Mouse (Mus musculus) layer of hippocampus, adult 18-20 months (tissue): ENCODE results near the gene Grin2b. TPM values are rescaled to one million over a fixed set of nuclear protein-coding genes. Genes with fewer than 3 reads are reported as not detected.
"Not testable (repeated sequence)": the region's sequence is repeated elsewhere in the genome, so short reads cannot be mapped to it uniquely, and the experiment has no call there.

Experiments
- DNase-seq, 2 experiments: peaks; one replicate each; pipeline ENCODE4 v3.0.0; 2022; ENCODE audit warnings: low spot score in 2 of 2
- total RNA-seq, 2 experiments: library from RNA; stranded (reverse); gene quantifications; 2 replicates each; pipeline ENCODE4 v1.2.3; 2021

Grin2b gene
- total RNA-seq, 2 experiments from 2014 or later, result 292 to 326 TPM

- DNase-seq, result no peak
Observed at GRCm38 (mm10) chr6:135805436-135805835, 367.9 kb downstream of the Grin2b start.

DNA sequence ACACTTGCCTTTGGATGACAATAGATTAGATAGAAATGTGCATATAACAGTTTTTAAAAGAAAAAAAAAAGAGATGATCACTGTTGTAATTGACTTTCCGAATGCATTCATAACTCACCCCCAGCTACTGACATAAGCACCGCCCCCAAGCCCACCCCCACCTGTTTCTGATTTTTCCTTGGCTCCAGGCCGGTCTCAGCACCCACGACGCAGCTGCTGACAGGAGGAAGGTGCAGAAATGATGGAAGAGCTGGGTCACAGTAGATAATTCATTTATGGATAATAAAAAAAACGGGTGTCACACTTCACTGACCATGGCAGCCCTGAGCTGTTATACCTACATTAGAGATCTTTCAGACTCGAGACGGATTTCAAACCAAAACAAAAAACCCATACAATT is 373.4 kb downstream of the Grin2b start:
- DNase-seq, result peak in 1 of 2 experiments; percentile 62

DNA sequence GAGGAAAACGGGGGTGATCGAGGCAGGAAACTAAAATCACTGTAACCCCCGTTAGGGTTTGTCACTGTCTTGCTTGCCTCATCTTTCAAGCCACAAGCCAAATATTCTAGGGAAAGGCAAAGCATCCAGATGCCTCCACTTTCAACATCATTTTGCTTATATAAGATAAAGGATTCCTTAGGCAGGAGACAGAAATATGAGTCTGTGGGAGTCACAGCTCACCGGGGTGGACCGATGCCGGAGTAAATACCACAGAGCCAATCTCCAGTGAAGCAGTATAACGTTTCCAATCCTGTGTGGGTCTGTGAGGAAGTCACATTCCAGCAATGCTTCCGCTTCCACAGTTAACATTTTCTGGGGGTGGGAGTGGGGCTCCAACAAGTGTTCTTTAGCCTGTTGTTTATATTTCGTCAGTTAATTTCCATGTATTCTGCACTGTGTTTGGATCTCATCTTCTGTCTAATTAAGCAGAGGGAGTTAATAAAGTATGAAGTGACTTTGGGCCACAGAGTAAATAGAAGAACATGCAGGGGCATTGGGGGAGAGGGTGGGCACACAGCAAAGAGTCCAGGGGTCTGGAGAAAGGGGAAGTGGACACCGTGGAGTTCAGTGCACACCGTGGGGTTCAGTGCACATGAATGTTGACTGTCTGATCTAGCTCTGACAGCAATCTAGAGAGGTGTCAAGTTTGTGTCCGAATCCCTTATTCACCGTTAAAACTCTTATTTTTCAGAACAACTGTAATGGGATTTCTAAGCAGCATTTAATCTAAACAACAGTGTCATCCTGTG is 374.9 kb downstream of the Grin2b start:
- no peak for DNase-seq

- no peak for DNase-seq
Observed at GRCm38 (mm10) chr6:135797371-135798033, 375.8 kb downstream of the Grin2b start.

GRCm38 (mm10) chr6:135796911-135797310 is 376.4 kb downstream of the Grin2b start:
- DNase-seq, result no peak

DNA sequence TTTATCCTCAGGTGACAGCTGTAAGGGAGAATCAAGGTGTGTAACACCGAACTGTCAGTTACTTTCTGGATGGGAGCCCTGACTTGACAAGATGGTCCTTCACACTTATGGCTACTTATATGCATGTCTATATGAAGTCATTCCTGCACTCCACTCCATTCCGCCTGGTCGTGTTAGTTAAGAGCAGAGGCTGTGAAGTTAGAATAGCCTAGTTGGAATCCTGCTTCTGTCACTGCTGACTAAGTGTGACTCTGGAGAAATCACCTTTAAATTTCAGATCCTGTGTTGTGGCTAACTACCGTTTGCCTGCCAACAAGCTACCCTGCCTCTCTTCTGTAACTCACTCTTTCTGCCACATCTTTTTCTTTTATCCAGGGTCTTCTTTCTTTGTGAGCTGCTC is 381.9 kb downstream of the Grin2b start:
- DNase-seq, result no peak

GRCm38 (mm10) chr6:135789603-135790170 is 383.6 kb downstream of the Grin2b start:
- DNase-seq, result no peak

DNA sequence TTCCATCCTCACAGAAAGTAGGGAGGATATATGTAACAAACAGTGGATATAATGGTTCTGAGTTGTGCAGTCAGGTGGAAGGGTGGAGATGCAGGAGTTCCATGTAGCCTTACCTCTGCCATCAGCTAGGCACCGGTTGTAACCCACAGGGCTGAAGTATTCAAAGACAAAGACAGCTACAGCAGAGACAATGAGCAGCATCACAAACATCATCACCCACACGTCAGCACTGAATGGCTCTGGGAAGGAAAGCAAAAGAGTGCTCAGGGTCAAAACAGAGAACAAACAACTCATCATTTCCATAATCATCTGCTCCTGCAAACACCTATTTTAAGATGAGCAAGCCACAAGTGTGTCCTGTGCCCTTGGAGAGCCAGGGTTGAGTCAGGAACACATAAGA is 398.6 kb downstream of the Grin2b start:
- DNase-seq, result no peak

DNA sequence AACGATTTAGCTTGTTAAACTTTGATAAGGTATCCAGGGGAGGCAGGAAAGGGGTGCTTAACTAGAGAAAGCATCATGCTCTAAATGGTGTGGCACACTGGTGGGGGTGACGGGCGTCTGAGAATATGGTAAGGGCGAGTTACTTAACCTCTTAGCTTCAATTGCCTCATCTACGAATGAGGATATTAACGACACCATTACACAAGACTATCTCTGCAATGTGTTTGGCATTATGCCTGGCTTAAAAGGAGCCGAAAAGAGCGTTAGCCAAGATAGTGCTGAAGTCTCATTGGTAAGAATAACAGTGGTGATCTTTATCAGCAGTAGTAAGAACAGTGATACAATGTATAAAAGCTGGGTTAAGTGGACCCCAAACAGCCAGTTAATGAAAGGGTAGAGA is 405.7 kb downstream of the Grin2b start:
- peak in 1 of 2 experiments; percentile 53 for DNase-seq

GRCm38 (mm10) chr6:135758735-135759134 is 414.6 kb downstream of the Grin2b start:
- DNase-seq, result no peak

- no peak for DNase-seq
Observed at GRCm38 (mm10) chr6:135756075-135756474, 417.2 kb downstream of the Grin2b start.

DNA sequence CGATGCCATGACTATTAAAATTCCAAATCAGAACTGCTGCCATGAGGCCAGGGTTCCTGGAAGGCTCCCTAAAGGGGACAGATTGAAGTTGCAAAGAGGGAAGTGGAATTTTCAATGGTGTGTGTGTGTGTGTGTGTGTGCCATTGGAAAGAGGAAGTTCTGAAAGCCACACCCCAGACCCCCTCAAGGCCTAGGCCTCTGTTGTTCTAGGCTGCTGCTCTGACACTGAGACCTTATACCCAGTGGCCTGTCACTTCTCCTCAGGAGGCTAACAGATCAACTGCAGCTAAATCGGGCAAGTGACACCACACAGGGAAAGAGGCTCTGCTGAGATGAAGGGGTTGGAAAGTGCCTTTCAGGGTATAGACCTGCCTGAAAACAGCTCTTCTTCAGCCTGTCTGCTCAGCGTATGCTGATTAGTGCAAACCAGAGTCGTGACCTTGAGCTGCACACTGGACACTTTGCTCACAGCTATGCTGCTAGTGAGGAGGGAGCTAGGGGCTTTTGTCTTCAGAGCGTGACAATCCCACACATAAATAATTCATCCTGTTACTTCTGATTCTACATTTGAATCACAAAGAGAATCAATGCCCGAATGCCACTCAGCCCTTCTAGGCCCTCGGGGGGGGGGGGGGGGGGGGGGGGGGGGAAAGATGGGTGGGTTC is 424.8 kb downstream of the Grin2b start:
- no peak for DNase-seq

DNA sequence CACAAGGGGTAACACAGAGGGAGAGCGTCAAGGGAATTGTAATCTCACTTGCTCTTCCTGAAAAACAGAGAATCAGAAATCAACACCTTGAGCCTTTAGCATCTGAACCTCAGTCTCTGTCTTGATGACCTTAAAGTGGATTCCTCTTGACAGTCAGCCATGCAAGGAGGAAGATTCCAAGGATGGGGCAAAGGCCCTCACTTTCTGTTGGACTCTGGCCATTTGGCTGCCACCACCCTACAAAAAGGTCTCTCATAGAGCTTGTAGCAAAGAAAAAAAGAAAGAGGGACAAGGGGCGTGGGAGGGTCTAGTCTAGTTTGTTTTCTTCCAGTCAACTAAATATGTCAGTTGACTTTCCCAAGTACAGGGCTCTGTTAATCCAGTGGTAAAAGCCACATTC is 427.7 kb downstream of the Grin2b start:
- no peak for DNase-seq

- DNase-seq, result no peak
Observed at GRCm38 (mm10) chr6:135734227-135734732, 439.0 kb downstream of the Grin2b start.

DNA sequence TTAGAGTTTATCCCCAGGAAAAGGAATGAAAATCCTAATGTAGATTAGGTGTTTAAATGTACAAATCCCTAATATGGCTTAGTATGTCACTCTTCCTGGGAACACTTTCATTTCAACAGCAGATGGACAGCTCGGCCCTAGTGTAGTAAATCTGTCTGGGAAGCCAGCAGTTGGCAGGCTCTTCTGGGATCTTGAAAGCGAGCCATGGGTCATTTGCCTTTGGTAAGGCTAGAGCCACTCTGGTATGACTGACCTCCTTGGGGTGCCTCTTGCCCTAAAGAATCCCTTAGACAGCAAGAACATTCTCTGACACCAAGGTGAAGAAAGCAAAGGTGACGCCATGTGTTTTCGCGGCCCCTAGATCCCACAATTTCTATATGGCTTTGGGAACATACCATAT is 446.2 kb downstream of the Grin2b start:
- no peak for DNase-seq

DNA sequence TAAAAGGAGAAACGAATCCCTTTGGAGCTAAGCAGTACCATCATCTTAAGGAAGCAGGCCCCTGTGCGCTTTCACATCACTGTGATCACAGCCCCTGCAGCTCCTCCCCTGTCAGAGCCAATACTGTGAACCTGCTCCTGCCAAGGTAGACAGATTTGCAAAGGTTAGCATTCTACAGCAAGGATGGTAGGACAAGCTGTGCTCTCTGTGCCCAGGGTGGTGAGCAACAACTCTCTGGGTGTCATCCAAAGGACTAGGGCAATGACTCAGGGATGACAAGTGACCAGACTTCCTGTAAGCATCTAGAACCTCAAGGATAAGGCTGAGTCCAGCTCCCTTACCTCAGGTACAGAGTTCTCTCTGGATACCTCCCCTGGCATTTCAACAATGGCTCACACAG is 451.6 kb downstream of the Grin2b start:
- DNase-seq, result no peak

DNA sequence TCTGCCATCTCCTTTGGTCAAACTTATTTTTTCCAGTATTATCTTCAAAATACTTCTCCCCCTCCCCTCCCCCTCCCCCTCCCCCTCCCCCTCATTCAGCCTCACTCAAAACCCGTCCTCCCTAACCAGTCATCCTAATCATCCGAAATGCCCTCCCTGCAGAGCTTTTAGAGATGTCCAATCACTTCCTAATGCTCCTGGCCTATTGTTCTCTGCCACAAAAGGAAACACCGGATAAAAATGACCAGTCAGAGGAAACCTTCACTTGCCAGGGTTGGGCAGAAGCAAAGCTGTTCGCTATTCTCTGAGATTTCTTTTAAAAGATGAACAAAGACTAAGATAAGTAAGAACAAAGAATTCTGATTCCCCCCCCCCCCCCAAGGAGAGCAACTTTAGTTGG is 458.4 kb downstream of the Grin2b start:
- DNase-seq, result no peak

DNA sequence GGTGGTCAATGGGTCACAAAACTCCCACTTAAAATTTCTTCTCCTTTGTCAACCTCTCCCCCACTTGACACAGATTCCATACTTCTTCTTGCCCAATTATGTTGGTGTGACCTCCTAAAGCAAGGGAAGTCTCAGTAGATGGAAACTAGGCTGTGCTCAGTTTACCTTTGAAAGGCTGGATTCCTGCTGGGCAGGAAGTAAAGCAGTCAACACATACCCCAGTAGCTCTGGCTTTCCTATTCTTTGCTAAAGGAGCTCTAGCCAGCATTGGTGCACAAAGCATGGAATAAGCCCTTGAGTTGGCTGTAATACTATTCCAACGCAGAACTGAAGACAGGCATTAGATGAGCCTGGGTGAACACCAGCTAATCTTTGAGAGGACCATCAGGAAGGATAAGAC is 459.1 kb downstream of the Grin2b start:
- DNase-seq, result no peak

DNA sequence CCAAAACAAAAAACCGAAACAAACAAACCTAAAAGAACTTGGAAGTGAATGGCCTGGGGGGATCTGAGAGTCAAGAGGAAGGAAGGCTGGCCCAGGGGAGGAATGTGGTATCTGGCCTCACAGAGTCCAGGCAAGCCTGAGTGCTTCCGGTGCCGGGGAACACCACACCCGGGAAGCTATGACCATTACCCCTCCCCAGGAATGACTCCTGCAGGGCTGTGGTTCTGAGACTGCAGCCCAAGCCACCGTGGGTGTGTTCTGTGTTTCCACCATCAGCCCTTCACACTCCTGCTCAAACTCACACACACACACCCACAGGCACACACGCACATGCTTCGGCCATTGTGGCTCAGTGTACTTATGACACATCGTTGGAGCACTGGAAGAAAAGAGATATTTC is 459.6 kb downstream of the Grin2b start:
- DNase-seq, result no peak

GRCm38 (mm10) chr6:135706850-135707522 is 466.3 kb downstream of the Grin2b start:
- DNase-seq, result not testable (repeated sequence)

DNA sequence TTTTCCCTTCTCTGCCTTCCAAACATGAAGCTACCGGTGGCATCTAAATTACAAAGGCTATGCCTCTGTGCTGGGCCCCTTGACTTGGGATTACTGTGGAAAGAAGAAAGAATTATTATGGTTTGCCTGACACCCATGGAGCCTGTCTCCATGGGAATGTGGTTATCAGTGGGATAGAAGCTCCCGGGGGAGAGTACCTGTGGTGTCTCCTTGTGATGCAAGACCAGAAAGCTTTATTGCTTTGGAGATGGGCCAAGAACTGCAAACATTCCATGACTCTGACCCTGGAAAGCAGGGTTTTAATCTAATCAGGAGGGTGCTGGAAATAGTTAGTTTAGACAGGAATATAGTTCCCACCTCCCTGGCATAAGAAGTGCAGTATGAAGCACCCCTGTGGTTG is 469.7 kb downstream of the Grin2b start:
- DNase-seq, result no peak
